Mouse (Mus musculus) frontal cortex, adult 2 months (tissue): ENCODE measurements around the gene Prkcd. TPM values are rescaled to one million over a fixed set of nuclear protein-coding genes. Genes with fewer than 3 reads are reported as not detected.
"Not testable (repeated sequence)": the region's sequence is repeated elsewhere in the genome, so short reads cannot be mapped to it uniquely, and the experiment has no call there.

Experiments used
- DNase-seq, 2 experiments: peaks; one replicate each; pipeline ENCODE4 v3.0.0; 2022; ENCODE audit warnings: low spot score in 1 of 2; ENCODE audit errors: extremely low spot score in 1 of 2
- polyA plus RNA-seq: library from polyadenylated mRNA; depleted of rRNA; stranded (reverse); fragments of >200 nt; gene quantifications from 2 replicates; pipeline ENCODE4 v1.2.3, GENCODE M21; 2012

The Prkcd gene
- polyA plus RNA-seq, 1 experiment: 18.9 TPM

- DNase-seq: not testable (repeated sequence)
Measured at GRCm38 (mm10) chr14:30577303-30578062, 48.5 kb downstream of the Prkcd start.

GRCm38 (mm10) chr14:30576260-30576659 is 49.8 kb downstream of the Prkcd start:
- no peak for DNase-seq

GRCm38 (mm10) chr14:30575791-30576190 is 50.2 kb downstream of the Prkcd start:
- no peak for DNase-seq

GRCm38 (mm10) chr14:30573983-30574584 is 51.9 kb downstream of the Prkcd start:
- DNase-seq: peak; percentile 46 to 92

- DNase-seq: no peak
Measured at GRCm38 (mm10) chr14:30573235-30573634, 52.8 kb downstream of the Prkcd start.

- DNase-seq: no peak
Measured at GRCm38 (mm10) chr14:30572253-30572652, 53.8 kb downstream of the Prkcd start.

- DNase-seq: no peak
Measured at GRCm38 (mm10) chr14:30570303-30570702, 55.7 kb downstream of the Prkcd start.

- DNase-seq: no peak
Measured at GRCm38 (mm10) chr14:30568016-30568415, 58.0 kb downstream of the Prkcd start.

- no peak for DNase-seq
Measured at GRCm38 (mm10) chr14:30566317-30566716, 59.7 kb downstream of the Prkcd start.

GRCm38 (mm10) chr14:30564451-30564850 is 61.6 kb downstream of the Prkcd start:
- DNase-seq: peak in 1 of 2 experiments; percentile 64

- no peak for DNase-seq
Measured at GRCm38 (mm10) chr14:30562343-30562742, 63.7 kb downstream of the Prkcd start.

- peak in 1 of 2 experiments; percentile 39 for DNase-seq
Measured at GRCm38 (mm10) chr14:30561470-30562187, 64.4 kb downstream of the Prkcd start.

GRCm38 (mm10) chr14:30560803-30561389 is 65.1 kb downstream of the Prkcd start:
- DNase-seq: no peak

- DNase-seq: no peak
Measured at GRCm38 (mm10) chr14:30559321-30559850, 66.6 kb downstream of the Prkcd start.

GRCm38 (mm10) chr14:30557730-30558129 is 68.3 kb downstream of the Prkcd start:
- no peak for DNase-seq

- no peak for DNase-seq
Measured at GRCm38 (mm10) chr14:30556651-30557050, 69.4 kb downstream of the Prkcd start.

GRCm38 (mm10) chr14:30553185-30553584 is 72.8 kb downstream of the Prkcd start:
- no peak for DNase-seq

- no peak for DNase-seq
Measured at GRCm38 (mm10) chr14:30551981-30552380, 74.0 kb downstream of the Prkcd start.

- DNase-seq: no peak
Measured at GRCm38 (mm10) chr14:30551509-30551908, 74.5 kb downstream of the Prkcd start.

- DNase-seq: no peak
Measured at GRCm38 (mm10) chr14:30550232-30551070, 75.6 kb downstream of the Prkcd start.
